Mouse (Mus musculus) effector memory CD4-positive, alpha-beta T cell, adult 5 months (primary cell): Measurements from ENCODE around the gene Ror2. TPM values are rescaled to one million over a fixed set of nuclear protein-coding genes. Genes with fewer than 3 reads are reported as not detected.

Experiments used
- polyA plus RNA-seq: library from polyadenylated mRNA; unstranded; fragments of 100-300 nt; shearing (Covaris generic); gene quantifications from one replicate; pipeline ENCODE4 v1.2.1, GENCODE M21; 2017

Ror2 gene
- polyA plus RNA-seq: not detected

DNA sequence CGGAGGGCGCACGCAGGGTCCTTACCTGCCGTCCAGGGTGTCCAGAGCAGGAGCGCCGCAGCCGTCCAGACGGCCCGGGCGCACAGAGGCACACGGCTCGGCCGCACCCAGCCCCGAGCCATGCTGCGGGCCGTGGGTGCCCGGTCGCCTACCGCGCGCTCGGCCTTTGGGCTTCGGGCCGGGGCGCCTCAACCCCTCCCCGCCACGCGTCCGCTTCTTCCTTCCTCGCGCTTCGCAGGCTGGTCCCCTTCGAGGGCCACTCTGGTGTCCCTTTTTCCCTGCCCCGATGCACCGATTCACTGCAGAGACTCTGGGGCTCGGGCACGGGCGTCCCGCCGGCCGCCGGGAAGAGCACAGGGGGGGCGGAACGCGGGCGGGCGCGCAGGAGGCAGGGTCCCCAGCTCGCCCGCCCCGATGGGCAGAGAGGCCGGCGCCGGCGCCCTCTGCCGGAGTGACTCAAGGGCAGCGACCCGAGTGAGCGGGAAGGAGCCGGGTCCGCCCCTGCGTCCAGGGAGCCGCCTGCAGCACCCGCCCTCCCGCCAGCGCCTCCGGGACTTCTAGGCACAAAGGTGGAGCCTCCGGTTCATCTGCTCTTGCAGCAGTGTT, at the start of gene Ror2:
TSS of gene Ror2 (minus strand) at position 369 of the 606 bp plus-strand sequence.

Other genes starting within 250 kb of the Ror2 start
- 37.0 TPM for gene Sptlc1, start 91.3 kb upstream of the Ror2 start, polyA plus RNA-seq
- not detected for gene Msx2, start 186.9 kb upstream of the Ror2 start, polyA plus RNA-seq